Mouse (Mus musculus) erythroblast, embryonic 14.5 days (primary cell): Measurements from ENCODE around the gene Tspan3. TPM values are rescaled to one million over a fixed set of nuclear protein-coding genes. Genes with fewer than 3 reads are reported as not detected.

Source experiments
- H3K27me3 ChIP-seq: 2 replicates; pipeline ENCODE4 v1.6.1; 2012; ENCODE audit warnings: inconsistent platforms; ENCODE audit not compliant: control insufficient read depth
- H3K36me3 ChIP-seq: 2 replicates; pipeline ENCODE4 v1.6.1; 2012; ENCODE audit warnings: mild to moderate bottlenecking, inconsistent platforms; ENCODE audit not compliant: control insufficient read depth
- H3K4me1 ChIP-seq: 2 replicates; pipeline ENCODE4 v1.6.1; 2012; ENCODE audit warnings: inconsistent platforms; ENCODE audit not compliant: control insufficient read depth
- H3K4me3 ChIP-seq: replicated peaks from 2 replicates; pipeline ENCODE3; 2012; ENCODE audit warnings: moderate library complexity, mild to moderate bottlenecking, inconsistent platforms
- H3K9me3 ChIP-seq: 2 replicates; pipeline ENCODE4 v1.6.1; 2012; ENCODE audit warnings: low read length, inconsistent platforms, mixed read lengths; ENCODE audit not compliant: control insufficient read depth
- GATA1 ChIP-seq: IDR thresholded peaks from 2 replicates; pipeline ENCODE4 v1.6.1; 2012; ENCODE audit warnings: low read length, inconsistent platforms, mixed read lengths
- TAL1 ChIP-seq: IDR thresholded peaks from 3 replicates; pipeline ENCODE4 v1.6.1; 2012; ENCODE audit warnings: low read length, inconsistent platforms, mixed read lengths
- polyA plus RNA-seq: library from polyadenylated mRNA; stranded (reverse); fragments of >175 nt; gene quantifications from 2 replicates; pipeline ENCODE4 v1.2.3, GENCODE M21; 2012

Tspan3 gene
- 0.19 and 0.20 TPM in 2 replicates for polyA plus RNA-seq

DNA sequence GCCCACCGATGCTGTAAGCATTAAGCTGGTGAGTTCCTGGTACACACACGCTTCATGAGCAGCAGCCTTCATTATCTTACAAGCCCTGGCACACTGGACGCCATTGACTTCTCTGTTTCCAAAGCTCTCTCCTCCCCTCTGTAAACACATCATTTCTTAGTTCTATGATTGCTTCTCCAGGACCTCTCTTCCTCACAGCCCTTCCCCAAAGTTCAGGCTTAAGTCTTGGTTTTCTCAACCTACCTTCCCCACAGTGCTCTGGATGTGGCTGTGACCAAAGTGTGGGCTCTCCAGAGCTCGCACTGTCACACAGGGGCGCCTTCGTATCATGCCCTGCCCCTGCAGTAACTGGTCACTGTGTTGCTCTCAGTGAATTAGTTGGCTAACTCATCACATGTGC, at the start of gene Tspan3:
Tspan3 (minus strand) TSS at position 101 of the 400 bp plus-strand sequence.
- Histone ChIP-seq H3K4me1 (peaks cover 26% of the 10 kb centered on the region), H3K4me3 (no peak within 1 kb of the TSS), H3K9me3 (no peaks in the 10 kb centered on the region), H3K27me3 (peaks cover 11% of the 10 kb centered on the region), H3K36me3 (no peaks in the 10 kb centered on the region)
- TF ChIP-seq GATA1 = no peak
- TF ChIP-seq TAL1 = no peak

- Histone ChIP-seq H3K9me3 (no peaks in the 10 kb centered on the region), H3K4me3 (no peak overlapping the region), H3K4me1 (no peaks in the 10 kb centered on the region), H3K27me3 (no peaks in the 10 kb centered on the region), H3K36me3 (no peaks in the 10 kb centered on the region)
- TF ChIP-seq GATA1 = no peak
- no peak for TF ChIP-seq TAL1
Measured at GRCm38 (mm10) chr9:56213451-56214291, 48.4 kb upstream of the Tspan3 start.

DNA sequence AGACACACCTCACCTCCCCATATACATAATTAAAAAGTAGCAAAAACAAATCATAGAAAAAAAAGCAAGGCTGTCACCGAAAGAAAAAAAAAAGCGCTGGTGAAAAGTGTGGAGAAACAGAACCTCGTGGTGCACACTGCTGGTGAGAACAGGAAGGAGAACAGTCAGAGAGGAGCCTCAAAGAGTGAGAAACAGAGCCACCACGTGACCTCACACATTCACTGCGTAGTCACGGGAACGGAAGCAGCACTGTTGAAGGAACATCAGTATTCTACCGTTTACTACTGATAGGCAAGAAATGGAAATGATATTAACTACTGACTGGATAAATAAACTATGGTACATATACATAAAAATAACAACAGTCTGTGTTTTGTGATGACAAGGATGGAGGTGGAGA, 43.5 kb upstream of the Tspan3 start:
- Histone ChIP-seq H3K4me1 (no peaks in the 10 kb centered on the region), H3K9me3 (no peaks in the 10 kb centered on the region), H3K36me3 (peaks cover 14% of the 10 kb centered on the region), H3K27me3 (no peaks in the 10 kb centered on the region), H3K4me3 (no peak overlapping the region)
- TF ChIP-seq GATA1 (no peak), TAL1 (no peak)

DNA sequence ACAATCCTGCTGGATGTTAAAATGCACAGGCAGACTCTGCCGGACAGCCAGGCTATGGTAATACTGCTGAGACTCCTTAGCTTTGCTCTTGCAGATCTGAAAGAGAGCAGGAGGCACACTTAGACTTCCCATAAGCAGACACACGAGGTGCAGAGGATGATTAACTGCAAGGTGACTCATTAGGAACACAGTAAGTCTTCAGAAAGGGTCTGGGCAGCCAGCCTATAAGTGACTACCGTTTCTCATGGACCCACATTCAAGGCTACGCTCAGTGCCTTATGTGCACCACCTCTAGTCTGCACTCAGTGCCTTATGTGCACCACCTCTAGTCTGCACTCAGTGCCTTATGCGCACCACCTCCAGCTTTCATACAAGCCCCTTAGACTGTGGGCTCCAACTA, 42.2 kb upstream of the Tspan3 start:
- no peaks in the 10 kb centered on the region for H3K9me3 ChIP-seq
- no peaks in the 10 kb centered on the region for H3K27me3 ChIP-seq
- H3K4me3 ChIP-seq = no peak overlapping the region
- no peaks in the 10 kb centered on the region for H3K4me1 ChIP-seq
- peaks cover 14% of the 10 kb centered on the region for H3K36me3 ChIP-seq
- no peak for TF ChIP-seq GATA1
- no peak for TF ChIP-seq TAL1

DNA sequence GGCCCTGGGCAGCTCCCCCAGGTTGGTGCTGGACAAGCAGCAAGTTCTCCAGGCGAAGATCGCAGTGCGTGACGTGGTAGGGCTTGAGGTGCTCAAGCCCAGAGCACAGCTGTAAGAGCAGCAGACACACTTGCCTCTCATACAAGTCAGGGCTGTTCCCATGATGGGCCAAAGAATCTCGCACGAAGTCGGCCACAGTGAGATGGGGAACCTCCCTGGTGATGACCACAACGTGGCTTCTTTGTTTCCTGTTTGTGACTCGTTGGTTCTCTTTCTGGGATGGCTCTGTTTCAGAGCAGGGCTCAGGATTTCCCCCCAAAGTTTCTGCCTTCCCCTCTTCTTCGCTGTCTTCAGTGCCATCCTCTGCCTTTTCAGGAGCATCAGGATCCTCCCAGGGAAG, 41.8 kb upstream of the Tspan3 start:
- Histone ChIP-seq H3K4me1 (no peaks in the 10 kb centered on the region), H3K27me3 (no peaks in the 10 kb centered on the region), H3K36me3 (peaks cover 14% of the 10 kb centered on the region), H3K4me3 (no peak overlapping the region), H3K9me3 (no peaks in the 10 kb centered on the region)
- TF ChIP-seq TAL1 (no peak), GATA1 (no peak)

DNA sequence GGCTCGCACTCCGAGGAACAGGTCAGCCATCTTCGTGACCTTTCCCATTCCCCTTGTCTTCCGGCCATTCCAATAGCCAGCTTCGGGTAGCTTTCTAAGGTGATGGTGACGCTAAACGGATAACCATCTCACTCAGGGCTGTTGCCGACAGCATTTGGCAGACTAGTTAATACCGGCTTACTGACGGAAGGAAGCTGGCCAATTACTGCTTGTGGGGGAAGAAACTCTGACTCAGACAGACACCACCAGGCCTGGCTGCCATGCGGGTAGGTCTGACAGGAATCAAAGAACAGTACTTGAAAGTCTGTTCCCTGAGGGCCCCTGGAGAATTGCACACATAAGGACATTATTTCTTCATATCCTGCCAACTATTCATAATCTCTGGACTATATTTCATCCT, 40.1 kb upstream of the Tspan3 start:
- H3K4me1 ChIP-seq = no peaks in the 10 kb centered on the region
- H3K27me3 ChIP-seq = no peaks in the 10 kb centered on the region
- no peak overlapping the region for H3K4me3 ChIP-seq
- peaks cover 14% of the 10 kb centered on the region for H3K36me3 ChIP-seq
- H3K9me3 ChIP-seq = no peaks in the 10 kb centered on the region
- TF ChIP-seq TAL1 = no peak
- no peak for TF ChIP-seq GATA1

DNA sequence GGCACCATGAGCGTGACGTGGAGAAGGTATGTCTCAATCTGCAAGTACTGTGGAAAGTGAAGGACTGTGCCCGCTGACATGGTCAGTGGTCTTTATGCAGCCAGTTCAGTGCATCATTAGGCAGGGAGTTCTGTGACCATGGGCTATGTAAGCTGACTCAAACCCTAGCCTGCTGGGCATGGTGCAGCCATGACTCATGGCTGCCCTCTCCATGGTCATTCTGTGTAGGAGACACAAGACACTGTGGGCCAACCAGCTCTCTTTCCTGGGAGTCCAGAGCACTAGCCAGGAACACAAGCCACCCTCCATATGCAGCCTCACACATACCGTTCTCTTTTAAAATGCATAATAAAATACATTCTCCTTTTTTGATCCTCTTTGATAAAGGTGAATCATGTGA, 39.0 kb upstream of the Tspan3 start:
- TF ChIP-seq GATA1 (no peak), TAL1 (no peak)
- Histone ChIP-seq H3K27me3 (no peaks in the 10 kb centered on the region), H3K36me3 (peaks cover 14% of the 10 kb centered on the region)

GRCm38 (mm10) chr9:56200645-56201314, 35.5 kb upstream of the Tspan3 start:
- no peaks in the 10 kb centered on the region for H3K4me1 ChIP-seq
- TF ChIP-seq GATA1 (no peak), TAL1 (no peak)
- H3K36me3 ChIP-seq = peaks cover 2% of the 10 kb centered on the region; the same call in 1 of the 2 replicates
- H3K4me3 ChIP-seq = no peak overlapping the region
- H3K9me3 ChIP-seq = no peaks in the 10 kb centered on the region
- no peaks in the 10 kb centered on the region for H3K27me3 ChIP-seq

More for the DNA sequence above, 39.0 kb upstream of the Tspan3 start:
- no peaks in the 10 kb centered on the region for H3K9me3 ChIP-seq
- H3K4me1 ChIP-seq = no peaks in the 10 kb centered on the region
- H3K4me3 ChIP-seq = no peak overlapping the region

DNA sequence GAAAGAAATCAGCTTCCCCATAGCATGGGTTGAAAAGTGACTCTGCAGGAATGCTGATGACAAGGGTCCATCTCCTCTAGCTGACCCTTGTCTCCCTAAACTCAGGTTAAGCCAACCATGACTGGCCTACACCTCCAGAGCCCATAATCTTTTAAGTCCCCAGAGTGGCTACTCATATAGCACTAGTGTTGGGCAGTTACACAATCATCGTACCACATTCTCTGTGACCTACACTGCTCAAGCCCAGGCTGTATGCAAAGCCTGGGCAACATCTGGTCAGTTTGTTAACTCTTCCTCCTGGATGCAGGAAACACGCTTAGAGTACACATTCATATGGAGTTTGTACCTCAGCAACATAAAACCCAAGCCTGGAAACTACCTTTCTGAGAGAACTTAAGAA, 34.9 kb upstream of the Tspan3 start:
- Histone ChIP-seq H3K27me3 (no peaks in the 10 kb centered on the region), H3K36me3 (no peaks in the 10 kb centered on the region; the same call in 1 of the 2 replicates), H3K4me3 (no peak overlapping the region), H3K4me1 (no peaks in the 10 kb centered on the region), H3K9me3 (no peaks in the 10 kb centered on the region)
- TF ChIP-seq TAL1 (no peak), GATA1 (no peak)
